Mouse (Mus musculus) gastrocnemius, postnatal 10 days (tissue): ENCODE measurements around the gene Gm13762. TPM values are rescaled to one million over a fixed set of nuclear protein-coding genes. Genes with fewer than 3 reads are reported as not detected.
"Not testable (repeated sequence)": the region's sequence is repeated elsewhere in the genome, so short reads cannot be mapped to it uniquely, and the experiment has no call there.

Experiments
- DNase-seq: peaks from one replicate; pipeline ENCODE4 v3.0.0; 2021; ENCODE audit warnings: mixed read lengths
- long read RNA-seq, 2 experiments: library from polyadenylated mRNA; stranded (forward); transcript quantifications; one replicate each; pipeline ENCODE4 v2.0.0; 2021
- total RNA-seq, 2 experiments: library from RNA; stranded (reverse); gene quantifications; 2 replicates each; pipeline ENCODE4 v1.2.3; 2021

Gene Gm13762
- not detected for total RNA-seq
- long read RNA-seq, experiment 1, result 0 reads
- long read RNA-seq, experiment 2, result 0 reads

DNA sequence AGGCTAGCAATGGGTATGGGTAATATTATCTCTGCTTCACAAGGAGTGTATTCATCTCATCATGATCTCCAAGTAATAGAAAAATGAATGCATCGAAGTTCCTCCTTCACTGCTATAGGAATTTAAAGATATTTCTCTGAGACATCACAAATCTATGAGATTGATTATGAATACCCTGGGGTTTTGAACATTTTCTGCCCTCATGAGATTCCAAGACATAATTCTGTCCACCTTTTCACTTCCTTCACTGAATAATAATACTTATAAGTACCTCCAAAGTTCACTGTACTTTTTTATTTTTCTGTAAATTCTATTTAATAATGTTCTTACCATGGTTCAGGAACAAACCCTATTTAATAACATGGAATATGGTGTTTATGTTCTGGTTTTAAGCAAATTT, at the start of gene Gm13762:
TSS of gene Gm13762 (minus strand) at position 101 of the 400 bp plus-strand sequence.
- no peak for DNase-seq

GRCm38 (mm10) chr2:89021436-89021835, 41.4 kb upstream of the Gm13762 start:
- DNase-seq, result not testable (repeated sequence)

GRCm38 (mm10) chr2:89018240-89018639, 38.2 kb upstream of the Gm13762 start, which contains the start of gene Olfr1216:
Olfr1216 (minus strand) TSS chr2:89018340.
- no peak for DNase-seq

DNA sequence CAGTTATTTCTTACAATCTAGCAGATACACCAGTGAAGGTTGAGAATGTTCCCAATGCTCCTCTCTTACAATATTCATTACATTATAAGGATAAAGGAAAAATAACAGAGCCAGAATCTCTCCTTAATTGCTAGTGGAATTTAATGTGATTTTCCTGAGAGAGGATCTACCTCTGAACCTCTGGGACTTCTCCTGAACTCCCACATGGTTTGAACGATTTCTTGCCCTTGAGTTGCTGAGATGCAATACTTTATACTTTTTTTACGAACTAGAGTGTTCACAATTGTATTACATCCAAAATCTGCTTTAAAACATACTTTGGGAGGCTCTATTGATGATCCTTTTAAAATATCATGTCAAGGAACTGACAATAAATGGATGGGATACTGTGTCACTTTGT, 26.8 kb upstream of the Gm13762 start, which contains the start of gene Olfr1215:
TSS of gene Olfr1215 (minus strand) at position 101 of the 400 bp plus-strand sequence.
- no peak for DNase-seq

DNA sequence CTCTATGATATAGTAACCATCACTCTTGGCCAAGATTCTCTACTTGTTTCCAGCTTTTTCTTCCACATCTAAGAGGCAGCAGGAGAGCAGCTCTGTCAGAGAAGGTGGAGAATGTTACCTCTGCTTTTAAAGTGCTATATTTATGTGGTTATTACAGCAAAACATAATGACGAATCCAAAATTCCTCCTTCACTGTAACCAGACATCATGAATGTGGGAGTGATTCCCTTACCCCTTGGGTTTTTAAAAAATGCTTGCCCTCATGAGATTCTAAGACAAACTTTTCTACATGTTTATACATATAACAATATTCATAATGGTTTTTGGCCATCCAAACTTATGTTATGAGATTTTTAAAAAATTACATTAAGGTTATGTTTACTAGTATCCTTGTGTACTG, 12.5 kb upstream of the Gm13762 start, which contains the start of gene Olfr1214:
TSS of gene Olfr1214 (minus strand) at position 101 of the 400 bp plus-strand sequence.
- DNase-seq, result no peak

DNA sequence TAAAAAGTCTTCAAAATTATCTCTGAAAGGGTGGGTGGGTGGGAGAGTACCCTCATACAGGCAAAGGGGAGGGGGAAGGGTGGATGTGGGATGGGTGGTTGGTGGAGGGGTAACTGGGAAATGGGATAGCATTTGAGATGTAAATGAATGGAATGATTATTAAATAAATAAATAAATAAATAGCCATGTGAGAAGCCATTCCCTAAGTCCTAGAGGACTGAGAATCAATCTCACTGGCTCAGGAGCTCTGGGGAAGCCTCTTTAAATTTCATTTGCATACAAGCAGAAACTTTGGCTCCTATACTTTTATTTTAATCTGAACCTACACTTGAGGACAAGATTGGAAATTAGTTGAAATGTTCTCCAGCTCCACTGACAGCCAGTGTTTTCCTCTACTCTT, 26.4 kb downstream of the Gm13762 start, which contains the start of gene Olfr1212:
TSS of gene Olfr1212 (plus strand) at position 301 of the 400 bp plus-strand sequence.
- DNase-seq, result no peak

GRCm38 (mm10) chr2:88938011-88938410, 42.1 kb downstream of the Gm13762 start, which contains the start of gene Olfr1211:
Olfr1211 (minus strand) TSS chr2:88938111.
- DNase-seq, result no peak

Other genes starting within 250 kb of the Gm13762 start
- gene Olfr1197, start 247.9 kb downstream of the Gm13762 start, total RNA-seq, result not detected
- gene Olfr1198, start 228.9 kb downstream of the Gm13762 start, total RNA-seq, result not detected
- gene Olfr1199, start 219.8 kb downstream of the Gm13762 start, total RNA-seq, result not detected
- not detected for gene Olfr1200, start 209.8 kb downstream of the Gm13762 start, total RNA-seq
- not detected for gene Olfr1201, start 187.2 kb downstream of the Gm13762 start, total RNA-seq
- gene Olfr1202, start 165.8 kb downstream of the Gm13762 start, total RNA-seq, result not detected
- not detected for gene Olfr1205, start 150.5 kb downstream of the Gm13762 start, total RNA-seq
- not detected for gene Olfr1204, start 131.0 kb downstream of the Gm13762 start, total RNA-seq
- not detected for gene Olfr1206, start 117.0 kb downstream of the Gm13762 start, total RNA-seq
- gene Olfr1208, start 78.0 kb downstream of the Gm13762 start, total RNA-seq, result not detected
- gene Olfr1209, start 65.1 kb downstream of the Gm13762 start, total RNA-seq, result not detected
- not detected for gene Olfr1211, start 42.2 kb downstream of the Gm13762 start, total RNA-seq
- not detected for gene Olfr1212, start 26.3 kb downstream of the Gm13762 start, total RNA-seq
- not detected for gene Olfr1214, start 12.4 kb upstream of the Gm13762 start, total RNA-seq
- gene Olfr1215, start 26.7 kb upstream of the Gm13762 start, total RNA-seq, result not detected
- not detected for gene Olfr1216, start 38.1 kb upstream of the Gm13762 start, total RNA-seq
- gene Olfr1217, start 51.8 kb upstream of the Gm13762 start, total RNA-seq, result not detected
- not detected for gene Olfr1218, start 80.9 kb upstream of the Gm13762 start, total RNA-seq
- gene Olfr1219, start 103.2 kb upstream of the Gm13762 start, total RNA-seq, result not detected
- gene Olfr1220, start 126.6 kb upstream of the Gm13762 start, total RNA-seq, result not detected
- not detected for gene Olfr1221, start 137.0 kb upstream of the Gm13762 start, total RNA-seq
- gene Olfr1222, start 152.8 kb upstream of the Gm13762 start, total RNA-seq, result not detected
- gene Olfr1223, start 171.3 kb upstream of the Gm13762 start, total RNA-seq, result not detected
- not detected for gene Olfr1224-ps1, start 183.8 kb upstream of the Gm13762 start, total RNA-seq
- gene Olfr1225, start 194.4 kb upstream of the Gm13762 start, total RNA-seq, result not detected
- not detected for gene Olfr1226, start 219.8 kb upstream of the Gm13762 start, total RNA-seq